Mouse (Mus musculus) brown adipose tissue, adult 24 weeks (tissue): ENCODE results near the gene Fzd5. TPM values are rescaled to one million over a fixed set of nuclear protein-coding genes. Genes with fewer than 3 reads are reported as not detected.

ENCODE experiments used
- H3K27ac ChIP-seq: fragments of 200-500 bp; replicated peaks from 2 replicates; pipeline ENCODE4 v1.5.1; 2012; ENCODE audit warnings: low read depth, mild to moderate bottlenecking, low read length
- H3K4me1 ChIP-seq: fragments of 200-500 bp; 2 replicates; pipeline ENCODE4 v1.6.1; 2012; ENCODE audit warnings: low read length, mixed read lengths; ENCODE audit not compliant: control insufficient read depth, insufficient read depth, insufficient read length
- H3K4me3 ChIP-seq: fragments of 200-500 bp; 2 replicates; pipeline ENCODE4 v1.5.1; 2012; ENCODE audit warnings: low read depth, mild to moderate bottlenecking, low read length, moderate library complexity; ENCODE audit not compliant: insufficient read depth
- polyA plus RNA-seq: library from polyadenylated mRNA; stranded (reverse); fragments of >200 nt; gene quantifications from 2 replicates; pipeline ENCODE4 v1.2.4, GENCODE M21; 2012; ENCODE audit not compliant: missing spikeins, insufficient read depth, insufficient read length

Gene Fzd5
- polyA plus RNA-seq, 1 experiment = 0.75 TPM

- H3K4me1 ChIP-seq = no peaks in the 10 kb centered on the region
- H3K4me3 ChIP-seq = no peak overlapping the region
- H3K27ac ChIP-seq = no peak overlapping the region
Observed at GRCm38 (mm10) chr1:64683039-64683438, 54.5 kb downstream of the Fzd5 start.

GRCm38 (mm10) chr1:64681499-64681898 lies 56.1 kb downstream of the Fzd5 start:
- Histone ChIP-seq H3K4me1 (no peaks in the 10 kb centered on the region), H3K4me3 (no peak overlapping the region), H3K27ac (no peak overlapping the region)

Other genes starting within 250 kb of the Fzd5 start
- gene Creb1, start 205.1 kb downstream of the Fzd5 start, polyA plus RNA-seq = 9.8 and 14.3 TPM in 2 replicates
- gene Mettl21a, start 120.5 kb downstream of the Fzd5 start, polyA plus RNA-seq = 4.2 and 4.5 TPM in 2 replicates
- 10.1 and 10.9 TPM in 2 replicates for gene Ccnyl1, start 47.3 kb downstream of the Fzd5 start, polyA plus RNA-seq
- 2.3 and 3.1 TPM in 2 replicates for gene Plekhm3, start 219.1 kb upstream of the Fzd5 start, polyA plus RNA-seq